Mouse (Mus musculus) right cerebral cortex, postnatal 25 days (tissue): ENCODE measurements around the gene Mrpl2.

Source experiments
- DNase-seq: peaks from one replicate; pipeline ENCODE4 v3.0.0; 2022

Gene Mrpl2

DNA sequence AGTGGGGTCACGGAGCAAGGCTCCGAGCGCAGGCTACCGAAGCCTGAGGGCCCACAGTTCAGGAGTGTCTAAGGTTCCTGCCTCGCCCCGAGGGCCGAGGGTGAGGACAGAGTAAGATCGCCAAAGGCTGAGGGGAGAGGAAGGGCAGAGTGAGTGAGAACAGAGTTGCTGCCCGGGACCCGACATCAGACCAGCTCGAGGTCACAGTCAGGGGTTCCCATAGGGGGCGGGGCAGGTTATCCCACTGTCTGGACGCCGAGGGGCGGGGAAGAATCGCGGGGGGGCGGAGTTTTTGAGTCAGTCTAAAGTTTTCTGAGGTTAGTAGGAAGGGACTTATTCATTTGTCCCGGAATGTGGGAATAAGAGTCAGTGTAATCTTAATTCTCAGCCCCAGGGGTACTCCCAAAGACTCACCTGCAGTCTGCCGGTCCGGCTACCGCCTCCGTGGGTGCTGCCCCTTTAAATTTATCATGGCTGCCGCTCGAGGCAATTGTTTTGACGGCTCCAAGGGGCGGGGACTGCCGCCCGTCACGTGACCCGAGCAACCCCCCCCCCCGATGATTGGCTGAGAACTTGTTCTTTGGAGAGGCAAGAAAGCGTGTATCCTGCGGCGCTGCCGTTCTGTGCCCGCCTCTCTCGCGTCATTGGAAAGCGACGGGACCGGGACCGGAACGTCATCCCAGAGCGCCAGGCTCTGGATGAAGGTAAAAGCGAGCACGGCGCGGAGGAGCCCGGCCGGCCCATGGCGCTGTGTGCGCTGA lies at the start of gene Mrpl2, which contains the start of gene Klc4:
Gene Mrpl2 (plus strand): TSS at position 669 of the 761 bp plus-strand sequence.
Gene Klc4 (minus strand): TSS at position 462 of the 761 bp plus-strand sequence.
- DNase-seq: peak; percentile 98

DNA sequence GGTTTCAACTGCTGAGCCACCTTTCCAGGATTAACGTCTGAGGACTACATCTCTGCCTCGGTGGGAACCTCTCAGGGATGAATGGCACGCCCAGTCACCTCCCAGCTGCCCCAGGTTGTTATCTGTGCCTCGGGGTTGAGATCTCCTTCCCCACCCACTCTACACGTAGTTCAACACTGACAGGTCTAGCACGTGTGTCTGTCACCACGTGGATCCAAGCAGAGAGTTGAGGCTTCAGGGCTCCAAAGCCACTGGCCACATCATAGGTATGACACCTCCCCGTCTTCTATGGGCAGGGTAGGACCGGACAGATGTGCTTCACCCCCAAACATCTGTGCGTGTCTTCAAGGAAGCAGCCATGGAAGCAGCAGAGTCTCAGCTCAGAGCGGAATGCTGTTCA lies 48.1 kb upstream of the Mrpl2 start:
- DNase-seq: no peak

DNA sequence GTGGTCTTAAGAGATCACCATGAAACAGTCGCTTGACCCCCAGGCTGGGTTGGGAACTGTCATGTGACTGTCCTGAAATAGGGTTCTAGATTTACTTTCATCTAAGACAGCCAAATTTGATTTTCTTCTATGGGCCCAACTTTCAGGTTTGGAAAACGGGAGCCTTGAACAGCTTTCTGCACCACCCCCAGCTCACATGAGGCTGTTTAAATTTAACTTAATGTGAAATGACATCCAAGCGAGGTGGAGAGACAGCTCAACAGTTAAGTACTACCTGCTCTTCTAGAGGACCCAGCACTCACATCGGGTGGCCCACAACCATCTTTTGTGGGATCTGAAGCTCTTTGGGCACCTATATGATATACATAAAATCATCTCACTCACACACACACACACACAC lies 47.1 kb upstream of the Mrpl2 start:
- no peak for DNase-seq

DNA sequence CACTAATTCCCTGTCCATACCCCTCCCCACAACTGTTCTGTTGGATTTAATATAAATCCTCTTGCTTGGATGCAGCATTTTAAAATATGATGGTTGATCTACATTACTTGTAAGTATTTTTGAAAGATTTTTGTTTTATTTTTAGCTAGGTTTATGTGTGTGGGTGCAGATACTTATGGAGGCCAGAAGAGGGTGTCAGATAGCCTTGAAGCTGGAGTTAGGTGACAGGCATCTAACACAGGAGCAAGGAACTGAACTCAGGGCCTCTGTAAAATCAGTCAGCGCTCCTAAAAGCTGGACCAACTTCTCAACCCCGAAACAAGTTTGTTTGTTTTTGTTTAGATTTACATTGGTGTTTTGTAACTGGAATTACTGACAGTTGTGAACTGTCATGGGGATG lies 45.5 kb upstream of the Mrpl2 start:
- no peak for DNase-seq

DNA sequence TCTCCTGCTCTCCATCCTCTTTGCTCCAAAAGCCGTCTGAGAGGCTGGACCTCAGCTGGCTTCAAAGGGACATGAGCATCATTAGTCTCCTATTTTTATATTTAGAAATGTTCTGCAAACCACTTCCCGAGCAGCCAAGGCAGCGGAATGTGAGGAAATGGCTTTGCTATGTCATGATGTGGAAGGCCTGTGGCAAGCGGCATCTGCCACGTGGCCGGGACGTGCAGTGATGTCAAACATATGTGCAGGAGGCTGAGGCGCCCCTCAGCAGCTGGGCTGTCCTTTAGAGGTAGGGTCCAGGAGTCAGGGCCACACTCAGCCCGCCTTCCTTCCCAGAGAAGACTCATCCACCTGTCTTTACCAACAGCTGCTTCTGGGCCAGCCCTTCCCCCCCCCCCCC lies 43.8 kb upstream of the Mrpl2 start:
- no peak for DNase-seq

DNA sequence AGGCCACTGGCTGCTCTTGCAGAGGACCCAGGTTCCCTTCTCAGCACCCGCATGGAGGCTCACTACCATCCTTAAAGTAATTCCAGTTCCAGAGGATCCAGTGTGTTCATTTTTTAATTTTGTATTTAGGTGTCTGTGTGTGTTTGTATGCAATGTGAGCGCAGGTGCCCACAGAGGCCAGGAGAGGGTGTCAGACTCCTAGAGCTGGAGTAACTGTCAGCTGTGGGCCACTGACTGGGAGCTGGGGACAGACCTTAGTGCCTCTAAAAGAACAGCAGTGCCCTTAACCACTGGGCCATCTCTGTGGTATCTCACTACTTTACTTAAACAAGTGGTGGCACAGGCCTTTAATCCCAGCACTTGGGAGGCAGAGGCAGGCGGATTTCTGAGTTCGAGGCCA lies 42.8 kb upstream of the Mrpl2 start:
- DNase-seq: no peak

DNA sequence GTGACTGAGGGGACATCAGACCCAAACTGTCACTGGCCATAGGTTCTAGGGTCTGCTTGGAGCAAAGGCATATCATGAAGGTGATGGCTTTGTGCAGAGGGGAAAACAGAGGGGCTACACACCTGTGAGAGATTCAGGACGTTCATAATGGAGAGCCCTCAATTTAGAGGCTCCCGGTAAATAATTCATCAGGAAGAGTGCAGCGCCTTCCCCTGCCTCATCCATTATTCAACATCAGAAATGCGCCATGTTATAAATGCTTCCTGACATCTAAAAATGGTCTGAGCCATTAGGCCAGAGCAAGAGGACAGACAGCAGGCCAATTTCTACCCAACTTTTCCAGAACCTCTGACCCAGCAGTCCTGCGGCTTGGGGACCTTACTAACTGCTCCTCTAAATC lies 40.9 kb upstream of the Mrpl2 start:
- no peak for DNase-seq

DNA sequence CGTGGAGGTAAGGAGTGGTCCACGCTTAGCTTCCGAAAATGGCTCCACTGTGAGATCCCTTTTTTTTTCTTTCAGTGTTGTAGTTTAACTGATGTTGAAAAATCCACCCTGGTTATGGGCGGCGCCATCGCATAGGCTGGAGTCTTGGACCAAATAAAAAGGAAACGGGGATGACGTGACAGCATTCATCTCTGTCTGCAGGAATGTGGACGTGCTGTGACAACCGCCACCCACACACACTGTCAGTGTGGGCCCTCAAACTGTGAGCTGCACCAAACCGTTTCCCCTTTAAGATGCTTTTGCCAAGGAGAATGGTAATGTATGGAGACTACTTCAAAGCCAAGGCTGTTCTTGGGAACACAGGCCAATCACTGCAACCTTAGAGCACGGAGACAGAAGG lies 40.0 kb upstream of the Mrpl2 start:
- DNase-seq: no peak

DNA sequence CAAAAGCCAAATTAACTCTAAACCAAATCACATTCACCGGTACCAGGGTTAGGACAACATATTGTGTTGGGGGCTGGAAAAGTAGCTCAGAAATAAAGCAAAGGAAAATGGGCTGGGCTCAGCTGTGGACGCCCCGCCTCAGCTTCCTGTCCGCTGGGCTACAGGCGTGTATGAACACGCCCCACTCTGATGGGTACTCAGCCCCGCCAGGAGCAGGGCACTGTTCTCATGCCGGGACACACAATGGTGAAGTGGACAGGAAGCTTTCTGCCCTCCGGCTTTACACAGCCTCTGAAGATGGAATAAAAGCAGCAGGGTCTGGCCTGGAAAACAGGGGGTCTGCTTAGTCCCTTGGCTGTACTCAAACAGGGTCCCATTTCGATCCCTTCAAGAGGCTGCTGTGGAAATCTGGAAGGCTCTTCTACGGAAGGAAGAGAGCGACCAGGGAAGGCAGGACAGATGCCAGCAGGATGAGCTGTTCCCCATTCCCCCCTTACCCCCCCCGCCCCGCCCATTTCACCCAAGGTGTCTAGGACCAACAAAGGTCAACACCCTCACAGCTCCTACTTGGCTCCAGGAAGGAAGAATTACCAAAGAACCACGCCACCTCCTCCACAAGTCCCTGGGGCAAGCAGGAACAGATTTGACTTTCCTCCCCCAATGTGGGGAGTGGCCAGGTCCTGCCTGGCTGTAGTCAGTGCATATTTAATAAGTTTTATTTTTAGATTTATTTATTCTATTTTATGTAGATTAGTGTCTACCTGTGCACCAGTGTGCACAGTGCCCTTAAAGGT lies 36.1 kb upstream of the Mrpl2 start:
- DNase-seq: no peak

DNA sequence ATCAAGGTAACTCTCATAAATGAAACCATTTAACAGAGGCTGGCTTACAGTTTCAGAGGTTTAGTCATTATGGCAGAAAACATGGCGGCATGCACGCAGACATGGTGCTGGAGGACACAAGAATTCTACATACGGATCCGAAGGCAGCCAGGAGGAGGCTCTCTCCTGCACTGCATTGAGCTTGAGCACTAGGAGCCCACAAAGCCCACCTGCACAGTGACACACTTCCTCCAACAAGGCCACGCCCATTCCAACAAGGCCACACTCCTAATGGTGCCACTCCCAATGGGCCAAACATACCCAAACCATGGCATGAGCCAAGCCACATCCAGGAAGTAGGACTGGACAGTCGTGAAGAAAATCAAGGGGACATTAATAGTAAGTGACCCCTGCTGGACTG lies 34.7 kb upstream of the Mrpl2 start:
- no peak for DNase-seq

DNA sequence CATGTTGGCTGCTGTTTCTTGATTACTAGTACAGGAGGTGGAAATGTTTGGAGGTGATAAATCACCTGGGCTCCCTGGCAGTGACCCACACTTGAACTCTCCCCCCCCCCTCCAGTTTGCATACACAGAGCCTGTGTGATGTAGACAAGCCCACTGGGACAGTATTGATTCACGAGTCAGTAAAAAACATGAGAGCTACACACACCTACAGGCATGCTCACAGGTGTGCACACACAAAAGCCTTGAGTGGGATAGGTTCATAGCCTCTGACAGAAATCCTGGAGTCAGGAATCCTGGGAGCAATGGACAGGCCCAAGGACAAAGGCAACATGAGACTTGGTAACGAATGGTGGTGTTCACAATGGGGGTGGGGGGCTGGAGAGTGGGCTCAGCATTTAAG lies 33.8 kb upstream of the Mrpl2 start:
- no peak for DNase-seq

DNA sequence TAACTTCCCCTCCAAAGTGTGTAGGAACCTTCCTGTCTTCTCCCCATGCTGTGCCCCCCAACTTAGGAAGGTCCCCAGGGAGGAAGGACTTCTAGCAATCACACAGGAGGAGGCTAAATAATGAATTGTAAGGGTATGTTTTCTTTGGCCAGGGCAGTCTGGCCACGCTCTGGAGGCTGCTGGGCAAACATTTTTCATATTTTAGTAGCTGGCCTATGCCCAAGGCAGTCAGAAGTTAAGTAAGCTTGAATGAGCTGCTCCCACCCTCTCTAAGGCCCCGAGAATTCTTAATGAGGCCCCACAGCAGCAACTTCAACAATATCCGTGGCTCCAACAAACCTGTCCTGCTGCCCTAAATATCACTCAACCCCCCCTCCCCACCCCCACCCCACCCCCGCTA lies 33.2 kb upstream of the Mrpl2 start:
- no peak for DNase-seq

DNA sequence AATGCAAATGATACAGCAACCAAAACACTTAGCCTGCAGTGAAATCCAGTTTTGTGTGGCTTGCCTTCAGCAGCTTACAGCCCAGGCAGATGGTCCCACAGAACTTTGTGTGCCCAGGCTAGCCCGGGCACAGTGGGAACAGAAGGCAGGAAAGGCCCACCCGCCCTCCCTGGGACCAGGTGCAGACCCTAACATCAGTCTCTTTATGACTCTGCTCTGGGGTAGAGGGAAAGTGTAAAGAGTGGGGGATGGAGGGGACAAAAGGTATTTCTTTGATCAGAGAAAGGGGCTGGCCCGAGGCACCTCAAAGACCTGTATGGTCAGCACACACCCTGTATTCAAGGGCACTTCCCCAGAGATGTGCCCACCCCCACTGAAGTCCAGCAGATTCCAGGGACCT lies 32.8 kb upstream of the Mrpl2 start:
- no peak for DNase-seq

DNA sequence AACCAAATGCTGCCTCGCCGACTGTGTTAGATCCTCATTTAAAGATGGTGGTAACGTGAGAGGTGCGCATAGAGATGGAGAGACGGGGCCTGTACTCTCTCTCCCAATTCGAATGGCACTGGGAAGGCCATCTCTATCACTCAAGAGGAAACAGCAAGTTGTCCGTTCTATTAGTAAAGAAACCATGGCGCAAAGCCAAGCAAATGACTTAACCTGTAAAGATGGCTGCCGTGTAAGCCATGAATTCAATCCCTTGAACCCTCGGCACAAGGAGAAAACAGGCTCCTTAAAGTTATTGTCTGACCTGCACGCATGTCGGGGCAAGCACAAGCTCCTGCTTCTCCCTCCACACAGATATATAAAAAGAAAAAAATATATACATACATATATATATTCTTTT lies 28.2 kb upstream of the Mrpl2 start:
- no peak for DNase-seq

DNA sequence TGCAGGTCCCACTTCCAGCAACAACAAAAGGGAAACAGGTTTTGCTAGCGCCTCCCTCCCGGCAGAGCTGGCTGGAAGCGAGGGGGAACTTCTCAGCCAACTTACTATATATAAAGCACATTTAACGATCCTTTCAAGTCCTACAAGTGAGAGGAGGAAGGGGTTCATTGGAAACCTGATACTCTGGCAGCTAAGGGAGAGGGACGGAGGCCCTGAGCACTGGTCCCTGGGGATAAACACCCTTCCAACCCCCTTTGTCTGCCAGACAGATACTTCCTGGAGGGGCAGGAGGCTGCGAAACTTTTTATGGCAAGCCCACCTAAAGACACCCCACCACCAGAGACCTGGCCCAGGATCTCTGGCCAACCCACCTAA lies 27.6 kb upstream of the Mrpl2 start:
- DNase-seq: no peak

DNA sequence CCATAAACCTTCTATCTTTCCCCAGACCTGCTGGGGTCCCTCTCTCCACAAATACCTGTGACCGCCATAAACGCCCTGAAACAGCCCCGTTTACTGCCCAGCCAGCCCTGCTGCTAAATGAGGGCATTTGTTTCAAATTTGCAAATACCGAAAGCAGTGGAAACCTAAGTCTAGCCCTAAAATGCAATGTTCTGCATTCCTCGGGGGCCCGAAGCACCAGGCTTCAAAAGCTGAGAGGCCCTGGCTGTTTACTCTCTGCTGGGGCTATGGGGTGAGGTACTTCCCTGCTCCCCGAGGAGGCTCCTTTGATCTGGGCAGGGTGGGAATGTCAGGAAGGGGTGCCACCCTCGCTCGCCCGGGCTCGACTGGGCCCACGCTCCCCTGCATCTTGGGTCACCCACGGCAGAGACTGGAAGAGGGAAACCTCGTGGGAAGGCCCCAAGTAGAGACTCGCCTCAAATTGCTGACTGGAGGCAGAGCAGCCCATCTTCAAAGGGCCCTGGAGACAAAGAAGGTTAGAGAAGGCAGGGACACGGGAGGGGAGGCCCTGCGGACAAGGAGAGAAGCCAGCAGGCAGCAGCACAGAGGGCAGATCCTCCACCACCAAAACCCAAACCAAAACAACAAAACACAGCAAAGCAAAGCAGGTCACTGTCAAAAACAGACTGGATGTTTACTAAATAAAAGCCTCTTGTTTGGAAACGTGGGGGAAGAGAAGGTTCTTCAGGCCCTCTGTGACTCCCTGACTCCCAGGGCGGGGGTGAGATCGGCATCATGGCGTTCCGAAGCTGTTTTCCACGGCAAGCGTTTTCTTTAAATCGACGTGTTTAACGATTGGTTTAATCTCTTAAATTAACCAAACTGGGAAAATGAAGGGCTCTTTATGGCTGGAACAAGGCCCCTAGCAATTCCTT lies 27.0 kb upstream of the Mrpl2 start:
- no peak for DNase-seq

DNA sequence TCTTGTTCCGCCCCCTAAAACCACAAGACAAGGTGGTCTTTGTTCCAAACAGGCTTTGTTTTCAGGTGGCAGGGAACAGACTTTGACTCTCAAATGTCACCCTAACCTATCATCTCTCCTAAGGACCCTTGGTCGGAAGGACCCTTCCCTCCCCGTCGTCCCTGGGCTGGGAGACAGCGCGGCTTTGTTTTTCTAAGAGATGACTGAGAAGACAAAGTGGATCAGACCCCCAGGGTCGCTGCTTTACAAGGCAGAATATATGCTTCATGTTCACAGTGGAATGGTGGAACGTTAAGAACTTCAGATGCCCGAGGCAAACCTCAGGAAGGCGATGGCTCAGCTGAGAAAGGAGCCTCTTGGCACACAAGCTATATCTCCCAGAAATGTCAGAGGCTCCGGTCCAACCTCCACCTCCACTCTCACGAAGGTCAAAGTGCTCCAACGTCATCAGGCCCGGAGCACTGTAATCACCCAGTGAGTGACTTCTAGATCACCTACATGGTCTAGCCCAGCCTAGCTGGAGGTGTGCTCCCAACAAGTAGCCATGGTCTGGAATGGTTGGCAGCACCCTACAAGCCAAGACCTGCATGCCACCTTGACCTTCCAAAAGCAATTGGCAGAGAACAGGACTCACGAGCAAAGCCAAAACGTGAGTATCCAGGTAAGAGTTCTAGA lies 26.2 kb upstream of the Mrpl2 start:
- no peak for DNase-seq

DNA sequence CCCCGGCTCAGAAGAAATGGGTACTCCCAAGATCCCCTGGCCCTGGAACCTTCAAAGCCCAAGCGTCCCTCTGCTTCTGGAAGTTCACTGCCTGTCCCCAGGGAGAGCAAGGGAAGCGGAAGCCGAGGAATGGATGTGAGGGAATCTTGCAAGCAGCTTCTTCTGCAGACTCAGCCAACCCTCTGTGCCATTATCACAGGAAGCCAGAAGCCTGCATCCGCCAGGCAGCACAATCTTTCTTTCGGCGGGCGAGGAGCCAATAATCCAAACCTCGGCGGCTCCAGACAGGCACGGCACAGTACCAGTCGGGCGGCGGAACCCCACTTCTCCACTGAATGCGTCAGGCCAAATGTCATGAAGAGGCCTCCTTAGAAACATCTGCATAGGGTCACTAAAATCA lies 24.7 kb upstream of the Mrpl2 start:
- peak; percentile 65 for DNase-seq

DNA sequence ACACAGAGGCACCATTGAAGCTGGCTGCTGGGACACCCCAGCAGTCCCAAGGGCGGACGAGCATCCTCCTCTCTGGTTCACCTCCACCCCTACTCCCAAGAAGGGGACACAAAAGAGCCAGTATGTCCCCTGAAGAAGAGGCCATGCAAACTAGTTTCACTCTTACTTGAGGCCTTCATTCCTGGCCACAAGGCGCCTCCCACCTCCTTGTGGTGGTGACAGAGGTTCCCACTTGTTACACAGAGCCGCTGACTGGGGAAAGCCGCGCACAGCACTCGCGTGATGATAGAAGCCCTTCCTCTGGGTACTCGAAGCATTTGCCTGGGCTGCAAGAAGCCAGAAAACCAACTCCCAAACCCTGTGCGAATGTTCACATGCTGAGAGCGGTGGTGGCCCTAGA lies 23.8 kb upstream of the Mrpl2 start:
- no peak for DNase-seq

DNA sequence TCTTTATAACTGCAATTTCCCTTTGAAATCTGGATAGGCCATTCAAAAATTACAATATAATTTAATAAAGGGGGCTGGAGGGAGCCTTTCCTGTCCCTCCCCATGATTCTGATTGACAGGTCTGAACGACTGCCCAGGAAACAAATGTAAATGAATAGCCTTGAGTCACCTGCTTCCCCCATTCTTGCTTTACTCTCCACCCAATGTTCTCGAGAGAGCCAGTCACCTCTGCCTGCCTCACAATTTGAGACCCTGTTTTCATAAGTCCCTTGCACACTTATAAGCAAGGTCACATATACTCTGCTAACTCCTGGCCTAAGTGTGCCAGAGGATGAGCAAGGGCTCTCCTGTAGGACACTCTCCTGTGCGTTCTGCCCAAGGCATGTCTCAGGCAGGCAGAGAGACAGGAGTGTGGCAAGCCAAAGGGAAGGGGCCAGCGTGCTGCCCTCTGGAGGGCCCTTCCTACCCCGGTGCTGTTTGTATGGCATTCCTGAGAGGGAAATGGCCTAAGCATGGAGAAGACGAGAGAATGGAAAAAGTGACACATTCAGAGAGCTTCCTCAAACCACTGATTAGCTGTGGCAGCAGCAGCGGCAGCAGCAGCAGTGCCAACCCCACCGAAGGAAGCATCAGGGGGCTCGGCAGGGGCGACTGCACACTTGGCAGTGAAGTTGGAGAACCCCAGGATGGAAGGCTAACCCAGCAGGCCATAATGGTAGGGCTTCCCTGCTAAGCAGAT lies 22.0 kb upstream of the Mrpl2 start:
- no peak for DNase-seq

DNA sequence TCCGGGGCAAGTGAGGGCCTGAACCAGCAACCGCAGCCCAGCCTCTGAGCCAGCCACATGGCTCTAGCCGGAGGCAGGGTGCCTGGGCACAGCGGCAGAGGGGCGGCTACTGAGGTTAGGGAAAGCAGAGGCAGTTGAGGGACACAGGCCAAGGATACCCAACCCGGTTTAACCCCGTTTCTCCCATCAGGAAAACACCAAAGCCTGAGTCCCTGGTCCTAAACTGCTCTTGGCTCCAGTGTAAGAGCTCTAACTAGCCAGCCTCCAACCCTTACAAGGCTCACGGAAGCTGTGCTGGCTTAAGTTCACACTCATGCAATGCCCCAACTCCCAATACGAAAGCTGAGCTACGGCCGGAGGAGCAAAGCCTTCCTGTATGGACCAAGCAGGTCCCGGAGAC lies 21.4 kb upstream of the Mrpl2 start:
- DNase-seq: no peak

DNA sequence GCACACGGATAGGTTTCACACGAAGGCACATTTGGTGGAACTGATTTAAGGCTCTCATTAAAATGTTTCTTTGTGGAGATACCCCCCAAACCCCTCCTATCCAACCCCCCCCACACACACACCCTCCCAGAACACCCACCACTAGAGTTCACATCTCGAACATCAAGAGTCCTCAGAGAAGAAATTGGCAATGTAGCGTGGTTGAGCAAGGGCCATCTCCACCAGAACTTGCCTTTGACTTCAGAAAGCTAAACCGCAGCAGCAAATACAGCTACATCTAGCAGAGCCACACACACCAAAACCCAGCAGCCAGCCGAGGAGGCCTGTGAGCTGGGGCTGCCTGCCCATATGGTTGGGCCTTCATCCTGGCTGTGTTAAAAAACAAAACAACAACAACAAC lies 18.6 kb upstream of the Mrpl2 start:
- no peak for DNase-seq
